Mouse (Mus musculus): ENCODE results near the gene H2-Eb1. TPM values are rescaled to one million over a fixed set of nuclear protein-coding genes. Genes with fewer than 3 reads are reported as not detected.

Gene H2-Eb1
- 1.4 and 1.5 TPM in 2 replicates for polyA plus RNA-seq (2016; fragmentation: Nextera tagmentation; extraction: Ambion mirVana)

DNA sequence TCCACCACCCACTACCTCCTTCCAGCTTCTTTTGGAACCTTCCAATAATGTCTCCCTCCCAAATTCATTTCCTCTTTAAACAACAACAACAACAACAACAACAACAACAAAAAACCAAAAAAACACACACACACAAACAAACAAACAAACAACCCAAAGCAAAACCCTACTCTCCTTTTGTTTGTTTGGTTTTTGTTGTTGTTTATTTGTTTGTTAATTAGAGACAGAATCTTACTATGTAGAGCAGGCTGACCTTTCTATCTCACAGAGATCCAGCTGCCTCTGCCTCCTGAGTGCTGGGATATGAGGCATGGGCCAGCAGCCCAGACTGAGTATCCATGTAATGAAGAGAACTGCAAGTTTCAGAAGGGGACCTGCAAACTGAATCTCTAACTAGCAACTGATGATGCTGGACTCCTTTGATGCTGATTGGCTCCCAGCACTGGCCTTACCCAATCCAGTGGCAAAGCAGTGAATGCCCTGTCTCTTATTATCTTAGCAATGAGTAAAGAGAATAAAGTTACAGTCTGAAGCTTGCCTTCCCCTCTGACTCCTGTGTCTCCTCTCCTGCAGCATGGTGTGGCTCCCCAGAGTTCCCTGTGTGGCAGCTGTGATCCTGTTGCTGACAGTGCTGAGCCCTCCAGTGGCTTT is at the start of gene H2-Eb1:
Gene H2-Eb1, plus strand, starts transcription at position 488 of the 651 bp plus-strand sequence.
- no peaks in the 10 kb centered on the region for H3K9me3 ChIP-seq
- H3K27me3 ChIP-seq: 0 out of 2 replicates have a peak, but pooled peaks cover 3% of the 10 kb centered on the region
- H3K27ac ChIP-seq: no peak within 1 kb of the TSS
- H3K9ac ChIP-seq: no peak within 1 kb of the TSS
- H3K4me3 ChIP-seq: no peak within 1 kb of the TSS
- no peaks in the 10 kb centered on the region for H3K36me3 ChIP-seq
- 0 out of 2 replicates have a peak, but pooled peaks cover 2% of the 10 kb centered on the region for H3K4me1 ChIP-seq
- ATAC-seq (ENCODE audit: insufficient number of reproducible peaks, insufficient read depth, low FRiP score, low TSS enrichment): peak; percentile 68; the same call in 1 of the 2 replicates
- no peak within 1 kb of the TSS for H3K4me2 ChIP-seq (replicated peaks)

DNA sequence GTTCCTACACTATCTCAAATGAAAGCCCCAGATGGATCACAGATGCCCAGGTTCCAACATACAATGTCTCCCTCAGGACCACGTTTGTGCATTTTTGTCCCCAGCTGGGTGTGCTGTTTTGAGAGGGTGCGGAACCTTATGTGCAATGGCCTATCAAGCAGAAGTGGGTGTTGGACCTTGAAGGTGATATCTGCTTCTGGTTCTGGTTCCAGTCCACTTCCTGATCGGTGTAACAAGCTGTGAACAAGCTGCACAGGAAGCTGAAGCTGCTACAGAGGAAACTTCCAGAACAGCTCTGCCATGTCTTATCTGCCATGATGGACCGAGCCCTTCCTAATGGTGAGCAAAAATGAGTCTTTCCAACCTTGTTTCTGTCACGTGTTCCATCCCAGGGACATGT is 49.2 kb upstream of the H2-Eb1 start:
- Histone ChIP-seq H3K27me3 (peaks cover 6% of the 10 kb centered on the region; the same call in 1 of the 2 replicates), H3K4me3 (no peak overlapping the region), H3K9me3 (no peaks in the 10 kb centered on the region), H3K4me2 (replicated peaks) (no peak overlapping the region), H3K4me1 (no peaks in the 10 kb centered on the region), H3K9ac (no peak overlapping the region), H3K27ac (no peak overlapping the region), H3K36me3 (no peaks in the 10 kb centered on the region)
- no peak for ATAC-seq (ENCODE audit: insufficient number of reproducible peaks, insufficient read depth, low FRiP score, low TSS enrichment)
- WGBS: 87% methylated on average over 5 of the region's 5 CpGs

DNA sequence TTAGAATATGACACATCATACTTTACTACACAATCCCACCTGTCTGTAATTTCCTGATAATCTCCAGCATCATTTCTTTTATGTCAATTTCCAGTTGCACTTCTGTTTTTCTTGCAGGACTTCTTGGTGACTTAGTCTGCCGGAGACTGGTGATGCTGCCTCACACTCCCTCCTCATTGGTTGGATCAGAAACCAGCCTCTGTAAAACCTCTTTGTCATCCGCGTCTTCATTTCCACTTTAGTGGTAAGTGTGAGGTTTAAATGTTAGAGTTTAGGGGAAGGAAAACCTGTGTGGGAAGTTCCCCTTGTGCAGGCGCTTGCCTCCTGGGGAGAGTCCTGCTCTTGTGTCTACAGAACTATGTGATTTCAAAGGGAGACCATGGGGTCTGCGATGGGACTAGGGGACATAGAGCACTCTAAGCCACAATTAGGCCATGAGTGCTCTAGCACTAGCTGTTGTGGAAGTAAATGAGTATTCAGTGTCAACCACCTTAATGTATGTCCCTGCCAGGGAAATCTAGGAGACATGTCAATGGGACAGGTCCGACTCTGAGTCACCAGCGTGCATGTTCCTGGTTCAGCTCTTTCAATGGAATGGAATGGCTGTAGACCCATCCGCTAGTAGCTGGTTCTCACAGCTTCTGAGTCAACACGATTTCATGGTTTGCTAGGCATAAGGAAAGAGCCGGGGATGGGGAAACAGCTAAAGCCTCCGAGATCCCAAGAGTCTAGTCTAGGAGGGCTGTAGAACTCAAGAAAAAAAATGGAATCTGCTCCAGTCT is 47.9 kb upstream of the H2-Eb1 start, which contains the start of gene H2-Ab1:
Gene H2-Ab1, plus strand, starts transcription at position 96 of the 782 bp plus-strand sequence.
- WGBS: 73% methylated on average over 11 of the region's 11 CpGs
- ATAC-seq (ENCODE audit: insufficient number of reproducible peaks, insufficient read depth, low FRiP score, low TSS enrichment): no peak

DNA sequence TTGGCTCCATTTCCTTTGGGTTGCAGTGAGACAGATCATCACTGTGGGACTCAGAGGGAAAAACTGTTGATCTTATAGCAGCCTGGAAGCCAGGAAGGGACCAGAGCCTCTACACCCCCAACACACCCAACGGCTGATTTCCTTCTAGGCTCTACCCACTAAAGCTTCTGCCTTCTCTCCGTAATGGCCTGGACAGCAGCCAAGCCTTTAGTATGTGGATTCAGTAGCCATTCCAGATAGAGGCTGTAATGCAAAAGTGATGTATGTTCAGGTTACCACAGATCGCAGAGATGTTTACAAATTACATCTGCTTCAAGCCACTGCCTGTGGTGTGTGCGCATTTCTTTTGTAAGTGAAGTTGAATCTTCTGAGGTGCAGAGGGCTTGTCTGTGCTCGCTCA is 45.1 kb upstream of the H2-Eb1 start:
- no peaks in the 10 kb centered on the region for H3K36me3 ChIP-seq
- H3K4me3 ChIP-seq: no peak overlapping the region
- 79% methylated on average over 5 of the region's 5 CpGs for WGBS
- H3K27ac ChIP-seq: no peak overlapping the region
- H3K9me3 ChIP-seq: no peaks in the 10 kb centered on the region
- H3K4me2 ChIP-seq (replicated peaks): no peak overlapping the region
- ATAC-seq (ENCODE audit: insufficient number of reproducible peaks, insufficient read depth, low FRiP score, low TSS enrichment): no peak
- peaks cover 30% of the 10 kb centered on the region for H3K27me3 ChIP-seq
- no peak overlapping the region for H3K9ac ChIP-seq
- H3K4me1 ChIP-seq: 0 out of 2 replicates have a peak, but pooled peaks cover 6% of the 10 kb centered on the region

More for the DNA sequence above, 47.9 kb upstream of the H2-Eb1 start, which contains the start of gene H2-Ab1:
- peaks cover 6% of the 10 kb centered on the region; the same call in 1 of the 2 replicates for H3K27me3 ChIP-seq
- H3K4me1 ChIP-seq: no peaks in the 10 kb centered on the region
- no peak within 1 kb of the TSS for H3K27ac ChIP-seq
- H3K4me2 ChIP-seq (replicated peaks): no peak within 1 kb of the TSS
- no peaks in the 10 kb centered on the region for H3K9me3 ChIP-seq
- no peak within 1 kb of the TSS for H3K9ac ChIP-seq
- H3K4me3 ChIP-seq: no peak within 1 kb of the TSS
- H3K36me3 ChIP-seq: no peaks in the 10 kb centered on the region

DNA sequence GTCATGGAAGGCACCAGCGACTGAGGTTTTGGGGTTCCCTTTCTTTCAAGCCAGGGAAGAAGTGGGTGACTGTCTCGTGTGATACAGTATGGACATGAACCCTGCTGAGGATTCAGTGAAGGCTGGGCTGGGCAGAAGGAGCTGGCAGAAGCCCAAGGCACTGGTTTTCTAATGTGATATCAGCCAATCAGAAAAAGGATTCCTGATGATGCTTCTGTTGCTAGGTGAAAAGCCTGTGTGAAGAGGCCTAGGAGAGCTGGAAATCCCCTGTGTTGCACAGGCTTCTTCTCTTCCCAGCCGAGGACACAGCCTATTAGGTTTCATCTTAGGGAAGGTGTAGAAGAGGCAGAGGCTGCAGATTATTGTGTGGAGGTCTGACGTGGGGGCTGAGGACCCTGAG is 44.2 kb upstream of the H2-Eb1 start:
- WGBS: 30% methylated on average over 4 of the region's 4 CpGs
- no peaks in the 10 kb centered on the region for H3K9me3 ChIP-seq
- peaks cover 32% of the 10 kb centered on the region for H3K27me3 ChIP-seq
- H3K4me3 ChIP-seq: no peak overlapping the region
- no peak overlapping the region for H3K27ac ChIP-seq
- 0 out of 2 replicates have a peak, but pooled peaks cover 6% of the 10 kb centered on the region for H3K4me1 ChIP-seq
- ATAC-seq (ENCODE audit: insufficient number of reproducible peaks, insufficient read depth, low FRiP score, low TSS enrichment): no peak
- no peak overlapping the region for H3K4me2 ChIP-seq (replicated peaks)
- H3K9ac ChIP-seq: no peak overlapping the region
- H3K36me3 ChIP-seq: no peaks in the 10 kb centered on the region

DNA sequence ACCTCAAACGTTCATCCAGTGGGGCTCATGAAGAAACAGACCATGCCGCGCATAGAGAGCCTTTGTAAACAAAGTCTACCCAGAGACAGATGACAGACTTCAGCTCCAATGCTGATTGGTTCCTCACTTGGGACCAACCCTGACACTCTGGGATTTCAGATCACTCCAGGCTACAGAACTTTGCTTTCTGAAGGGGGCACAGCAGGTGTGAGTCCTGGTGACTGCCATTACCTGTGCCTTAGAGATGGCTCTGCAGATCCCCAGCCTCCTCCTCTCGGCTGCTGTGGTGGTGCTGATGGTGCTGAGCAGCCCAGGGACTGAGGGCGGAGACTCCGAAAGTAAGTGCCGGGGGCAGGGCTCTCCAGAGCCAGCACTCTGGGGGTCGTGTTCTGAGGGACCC is 42.6 kb upstream of the H2-Eb1 start:
- peaks cover 32% of the 10 kb centered on the region for H3K27me3 ChIP-seq
- peak; percentile 55; the same call in 1 of the 2 replicates for ATAC-seq (ENCODE audit: insufficient number of reproducible peaks, insufficient read depth, low FRiP score, low TSS enrichment)
- H3K9ac ChIP-seq: peak overlapping the region; percentile 38

DNA sequence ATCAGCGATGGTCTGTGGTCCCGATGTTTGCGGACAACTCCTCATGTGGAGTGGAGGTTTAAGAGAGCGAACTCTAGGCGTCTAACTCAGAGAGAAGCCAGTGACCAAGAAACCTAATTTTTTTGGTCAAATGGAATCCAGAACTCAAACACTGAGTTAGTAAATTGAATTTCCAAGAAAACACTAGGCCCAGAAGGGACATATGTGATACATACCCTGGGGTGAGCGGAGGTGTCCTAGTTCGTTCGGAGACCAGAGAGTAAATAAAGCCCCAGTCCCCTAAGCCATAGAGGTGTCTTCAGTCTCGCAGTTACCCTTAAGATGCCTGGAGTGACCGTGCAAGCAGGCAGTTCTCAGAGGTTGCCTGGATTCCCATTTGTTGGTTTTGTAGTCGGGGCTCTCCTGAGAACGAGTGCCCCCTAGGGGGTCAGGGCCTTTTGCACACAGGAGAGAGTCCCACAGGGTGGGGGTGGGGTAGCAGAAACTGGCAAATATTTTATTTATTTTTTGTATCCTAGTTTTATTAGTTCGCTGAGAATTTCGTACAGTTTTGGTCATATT is 41.8 kb upstream of the H2-Eb1 start:
- no peak for ATAC-seq (ENCODE audit: insufficient number of reproducible peaks, insufficient read depth, low FRiP score, low TSS enrichment)
- H3K4me2 ChIP-seq (replicated peaks): peak overlapping the region; percentile 95
- H3K36me3 ChIP-seq: no peaks in the 10 kb centered on the region
- H3K4me1 ChIP-seq: 0 out of 2 replicates have a peak, but pooled peaks cover 6% of the 10 kb centered on the region
- no peaks in the 10 kb centered on the region for H3K9me3 ChIP-seq
- peak overlapping the region; percentile 53 for H3K4me3 ChIP-seq
- WGBS: 4% methylated on average over 14 of the region's 14 CpGs
- H3K27me3 ChIP-seq: peaks cover 32% of the 10 kb centered on the region
- no peak overlapping the region for H3K9ac ChIP-seq
- H3K27ac ChIP-seq: no peak overlapping the region

More for the DNA sequence above, 42.6 kb upstream of the H2-Eb1 start:
- H3K36me3 ChIP-seq: no peaks in the 10 kb centered on the region
- 1% methylated on average over 8 of the region's 8 CpGs for WGBS
- H3K4me3 ChIP-seq: peak overlapping the region; percentile 53
- H3K4me1 ChIP-seq: 0 out of 2 replicates have a peak, but pooled peaks cover 6% of the 10 kb centered on the region
- peak overlapping the region; percentile 95 for H3K4me2 ChIP-seq (replicated peaks)
- H3K27ac ChIP-seq: no peak overlapping the region
- H3K9me3 ChIP-seq: no peaks in the 10 kb centered on the region

DNA sequence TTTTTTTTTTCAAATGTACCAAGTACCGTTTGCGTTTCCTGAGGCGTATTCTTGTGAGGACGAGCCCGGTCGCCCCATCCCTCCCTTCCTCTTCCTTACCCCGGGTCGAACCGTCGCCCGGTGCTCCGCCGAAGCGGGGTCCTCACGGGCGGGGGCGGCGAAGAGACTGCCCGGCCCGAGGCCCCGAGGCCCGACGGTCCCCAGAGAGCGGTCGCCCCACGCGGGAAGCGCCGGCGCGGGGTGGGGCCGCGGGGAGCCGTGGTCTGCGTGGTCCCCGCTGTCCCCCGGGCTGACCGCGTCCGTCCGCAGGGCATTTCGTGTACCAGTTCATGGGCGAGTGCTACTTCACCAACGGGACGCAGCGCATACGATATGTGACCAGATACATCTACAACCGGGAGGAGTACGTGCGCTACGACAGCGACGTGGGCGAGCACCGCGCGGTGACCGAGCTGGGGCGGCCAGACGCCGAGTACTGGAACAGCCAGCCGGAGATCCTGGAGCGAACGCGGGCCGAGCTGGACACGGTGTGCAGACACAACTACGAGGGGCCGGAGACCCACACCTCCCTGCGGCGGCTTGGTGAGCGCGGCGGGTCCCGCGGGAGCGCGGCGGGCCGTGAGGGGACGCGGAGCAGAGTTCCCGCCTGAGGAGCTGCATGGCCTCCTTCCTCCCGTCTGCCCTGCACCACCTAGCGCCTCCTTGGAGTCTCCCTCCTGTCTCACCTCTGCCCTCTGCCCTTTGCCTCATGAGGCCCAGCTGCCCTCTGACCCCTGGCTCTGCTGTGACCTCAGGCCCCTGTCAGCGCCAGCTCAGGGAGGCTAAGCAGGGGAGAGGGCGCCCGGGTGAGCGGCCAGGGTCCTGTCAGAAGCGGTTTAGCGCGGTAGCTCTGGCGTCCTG is 41.0 kb upstream of the H2-Eb1 start:
- WGBS: under 1% methylated on average over 88 of the region's 93 CpGs

DNA sequence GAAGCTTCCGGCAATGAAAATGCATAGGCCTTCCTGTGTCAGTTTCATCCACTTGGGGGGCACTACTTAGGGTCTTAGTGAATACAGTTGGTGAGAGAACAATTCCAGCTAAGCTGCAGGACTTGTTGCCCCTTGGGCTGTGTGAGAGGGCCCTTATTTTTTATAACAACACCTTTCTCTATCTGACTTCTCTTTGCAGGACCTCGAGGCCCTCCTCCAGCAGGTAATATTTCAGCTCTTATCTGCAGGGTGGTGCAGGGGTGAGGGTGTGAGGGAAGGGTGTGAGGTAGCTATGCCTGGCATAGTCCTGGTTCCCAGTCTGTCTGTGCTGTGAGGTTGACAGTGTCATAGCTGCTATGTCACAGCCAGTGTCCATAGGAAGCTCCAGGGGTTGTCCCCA is 37.4 kb upstream of the H2-Eb1 start:
- peaks cover 24% of the 10 kb centered on the region for H3K27me3 ChIP-seq
- no peak overlapping the region for H3K4me3 ChIP-seq
- ATAC-seq (ENCODE audit: insufficient number of reproducible peaks, insufficient read depth, low FRiP score, low TSS enrichment): no peak
- H3K36me3 ChIP-seq: no peaks in the 10 kb centered on the region
- no peaks in the 10 kb centered on the region for H3K9me3 ChIP-seq
- no peak overlapping the region for H3K4me2 ChIP-seq (replicated peaks)
- H3K9ac ChIP-seq: no peak overlapping the region
- 0 out of 2 replicates have a peak, but pooled peaks cover 6% of the 10 kb centered on the region for H3K4me1 ChIP-seq
- no peak overlapping the region for H3K27ac ChIP-seq
- WGBS: 74% methylated on average over 2 of the region's 2 CpGs

More for the DNA sequence above, 41.0 kb upstream of the H2-Eb1 start:
- peak overlapping the region; percentile 95 for H3K4me2 ChIP-seq (replicated peaks)
- H3K9me3 ChIP-seq: no peaks in the 10 kb centered on the region
- peaks cover 27% of the 10 kb centered on the region for H3K27me3 ChIP-seq
- H3K36me3 ChIP-seq: no peaks in the 10 kb centered on the region
- H3K27ac ChIP-seq: no peak overlapping the region; the same call in 1 of the 2 replicates
- H3K4me3 ChIP-seq: peak overlapping the region; percentile 53
- 0 out of 2 replicates have a peak, but pooled peaks cover 6% of the 10 kb centered on the region for H3K4me1 ChIP-seq
- H3K9ac ChIP-seq: peak overlapping the region; percentile 53
- ATAC-seq (ENCODE audit: insufficient number of reproducible peaks, insufficient read depth, low FRiP score, low TSS enrichment): no peak

DNA sequence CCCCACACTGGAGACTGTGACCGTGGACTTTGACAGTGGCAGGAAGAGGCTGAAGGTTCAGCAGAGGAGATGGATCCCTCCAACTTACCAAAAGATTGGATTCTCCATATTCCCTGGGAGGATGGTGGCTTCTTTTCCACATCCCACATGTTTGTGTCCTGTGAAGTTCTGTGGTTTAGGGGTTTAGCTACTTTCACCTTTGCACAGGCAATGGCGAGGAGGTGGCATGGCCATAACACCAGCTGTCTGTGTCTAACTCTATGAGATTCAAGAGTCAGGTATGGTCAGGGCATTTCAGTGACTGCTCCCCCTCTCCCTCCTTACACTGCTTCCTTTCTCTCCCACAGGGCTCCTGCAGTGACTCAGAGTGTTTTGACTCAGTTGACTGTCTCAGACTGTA is 36.9 kb upstream of the H2-Eb1 start:
- Histone ChIP-seq H3K36me3 (no peaks in the 10 kb centered on the region), H3K4me3 (no peak overlapping the region), H3K4me2 (replicated peaks) (no peak overlapping the region), H3K4me1 (0 out of 2 replicates have a peak, but pooled peaks cover 6% of the 10 kb centered on the region), H3K27me3 (peaks cover 20% of the 10 kb centered on the region), H3K27ac (no peak overlapping the region), H3K9me3 (no peaks in the 10 kb centered on the region), H3K9ac (no peak overlapping the region)
- 87% methylated on average over 2 of the region's 2 CpGs for whole genome bisulfite sequencing
- ATAC-seq (ENCODE audit: insufficient number of reproducible peaks, insufficient read depth, low FRiP score, low TSS enrichment): no peak

DNA sequence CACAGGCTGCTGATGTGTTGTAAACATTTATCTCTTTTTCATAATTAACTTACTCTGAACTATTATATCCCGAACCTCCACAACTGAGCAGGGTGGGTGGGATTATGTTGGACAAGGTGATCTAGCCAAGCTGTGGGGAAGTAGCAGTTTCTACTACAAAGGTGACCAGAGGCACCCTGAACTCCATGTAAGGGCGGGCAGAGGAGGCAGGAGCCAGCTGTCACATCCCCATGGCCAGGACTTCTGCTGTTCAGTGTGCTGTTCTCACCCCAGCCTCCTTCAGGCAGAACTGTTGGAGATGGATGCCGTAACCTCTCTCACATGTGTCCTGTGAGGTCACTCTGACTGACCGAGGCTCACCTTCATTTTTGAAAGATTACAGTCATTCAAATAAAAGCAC is 35.9 kb upstream of the H2-Eb1 start:
- H3K36me3 ChIP-seq: no peaks in the 10 kb centered on the region
- H3K4me1 ChIP-seq: 0 out of 2 replicates have a peak, but pooled peaks cover 3% of the 10 kb centered on the region
- H3K9me3 ChIP-seq: no peaks in the 10 kb centered on the region
- H3K4me2 ChIP-seq (replicated peaks): no peak overlapping the region
- no peak overlapping the region for H3K27ac ChIP-seq
- H3K4me3 ChIP-seq: no peak overlapping the region
- H3K27me3 ChIP-seq: peaks cover 9% of the 10 kb centered on the region
- ATAC-seq (ENCODE audit: insufficient number of reproducible peaks, insufficient read depth, low FRiP score, low TSS enrichment): no peak
- H3K9ac ChIP-seq: no peak overlapping the region
- WGBS: 78% methylated on average over 4 of the region's 4 CpGs
